Mouse (Mus musculus) embryonic facial prominence, embryonic 15.5 days (tissue): Measurements from ENCODE around the gene Disp3. TPM values are rescaled to one million over a fixed set of nuclear protein-coding genes. Genes with fewer than 3 reads are reported as not detected.

ENCODE experiments used
- ATAC-seq: fragments of 200-750 bp; cut with Nextera tagmentation; 2 replicates; pipeline ENCODE4 v1.8.0; 2017; ENCODE audit warnings: low read depth, moderate TSS enrichment; ENCODE audit not compliant: insufficient number of reproducible peaks, low FRiP score, low TSS enrichment
- H3K27ac ChIP-seq: fragments of 300-500 bp; sonication (generic); replicated peaks from 2 replicates; pipeline ENCODE4 v1.5.1; 2015; ENCODE audit warnings: mild to moderate bottlenecking, inconsistent platforms
- H3K27me3 ChIP-seq: fragments of 300-500 bp; sonication (generic); 2 replicates; pipeline ENCODE4 v1.6.1; 2015; ENCODE audit warnings: inconsistent platforms
- H3K36me3 ChIP-seq: fragments of 300-500 bp; sonication (generic); 2 replicates; pipeline ENCODE4 v1.6.1; 2015; ENCODE audit warnings: mild to moderate bottlenecking, inconsistent platforms
- H3K4me1 ChIP-seq: fragments of 300-500 bp; sonication (generic); 2 replicates; pipeline ENCODE4 v1.6.1; 2015; ENCODE audit warnings: inconsistent platforms
- H3K4me2 ChIP-seq: fragments of 300-500 bp; sonication (generic); replicated peaks from 2 replicates; pipeline ENCODE4 v1.6.1; 2015; ENCODE audit warnings: mild to moderate bottlenecking, inconsistent platforms
- H3K4me3 ChIP-seq: fragments of 300-500 bp; sonication (generic); replicated peaks from 2 replicates; pipeline ENCODE4 v1.5.1; 2015; ENCODE audit warnings: mild to moderate bottlenecking, inconsistent platforms
- H3K9ac ChIP-seq: fragments of 300-500 bp; sonication (generic); 2 replicates; pipeline ENCODE4 v1.6.1; 2015; ENCODE audit warnings: inconsistent platforms
- H3K9me3 ChIP-seq: fragments of 300-500 bp; sonication (generic); replicated peaks from 2 replicates; pipeline ENCODE4 v1.6.1; 2016; ENCODE audit warnings: inconsistent platforms
- WGBS: fragments of 180-500 bp; shearing (Covaris S2); methylation state at CpG from one replicate; pipeline ENCODE4 v1.1.7; 2015; 5-methylcytosine and 5-hydroxymethylcytosine counted together
- polyA plus RNA-seq: library from polyadenylated mRNA; unstranded; fragments of >200 nt; fragmentation: Nextera tagmentation; extraction: Ambion mirVana; gene quantifications from 2 replicates; pipeline ENCODE4 v1.2.1, GENCODE M21; 2015

Gene Disp3
- polyA plus RNA-seq, 1 experiment from 2014 or later = 0.40 TPM

GRCm38 (mm10) chr4:148288055-148288549 lies 337 bp upstream of the Disp3 start:
- H3K9ac ChIP-seq = no peak overlapping the region
- H3K4me1 ChIP-seq = peaks cover 16% of the 10 kb centered on the region
- H3K36me3 ChIP-seq = no peaks in the 10 kb centered on the region
- H3K9me3 ChIP-seq = no peaks in the 10 kb centered on the region
- ATAC-seq = no peak; the same call in 1 of the 2 replicates
- H3K27me3 ChIP-seq = peaks cover 52% of the 10 kb centered on the region
- H3K4me2 ChIP-seq = peak overlapping the region; percentile 75
- WGBS = 3% methylated on average over 32 of the region's 32 CpGs
- H3K4me3 ChIP-seq = peak overlapping the region; percentile 37
- no peak overlapping the region for H3K27ac ChIP-seq

GRCm38 (mm10) chr4:148287041-148287440 lies 724 bp downstream of the Disp3 start:
- H3K4me1 ChIP-seq = peaks cover 16% of the 10 kb centered on the region
- peaks cover 52% of the 10 kb centered on the region for H3K27me3 ChIP-seq
- H3K4me2 ChIP-seq = peak overlapping the region; percentile 75
- H3K27ac ChIP-seq = no peak overlapping the region
- H3K36me3 ChIP-seq = no peaks in the 10 kb centered on the region
- ATAC-seq = no peak
- no peak overlapping the region for H3K9ac ChIP-seq
- H3K9me3 ChIP-seq = no peaks in the 10 kb centered on the region
- 1% methylated on average over 20 of the region's 20 CpGs for WGBS
- peak overlapping the region; percentile 37 for H3K4me3 ChIP-seq

GRCm38 (mm10) chr4:148286226-148287031 lies 1.3 kb downstream of the Disp3 start:
- no peak overlapping the region for H3K27ac ChIP-seq
- no peaks in the 10 kb centered on the region for H3K9me3 ChIP-seq
- H3K27me3 ChIP-seq = peaks cover 52% of the 10 kb centered on the region
- no peak overlapping the region for H3K9ac ChIP-seq
- WGBS = 17% methylated on average over 22 of the region's 22 CpGs
- no peak for ATAC-seq
- H3K4me1 ChIP-seq = peaks cover 16% of the 10 kb centered on the region
- no peak overlapping the region for H3K4me3 ChIP-seq
- no peaks in the 10 kb centered on the region for H3K36me3 ChIP-seq
- H3K4me2 ChIP-seq = no peak overlapping the region

GRCm38 (mm10) chr4:148284219-148284618 lies 3.5 kb downstream of the Disp3 start:
- Histone ChIP-seq H3K4me2 (no peak overlapping the region), H3K9me3 (no peaks in the 10 kb centered on the region), H3K27ac (no peak overlapping the region), H3K27me3 (peaks cover 51% of the 10 kb centered on the region), H3K36me3 (no peaks in the 10 kb centered on the region), H3K9ac (no peak overlapping the region), H3K4me1 (peaks cover 16% of the 10 kb centered on the region), H3K4me3 (no peak overlapping the region)
- 22% methylated on average over 13 of the region's 13 CpGs for WGBS
- no peak for ATAC-seq

GRCm38 (mm10) chr4:148276816-148277491 lies 10.8 kb downstream of the Disp3 start:
- Histone ChIP-seq H3K36me3 (no peaks in the 10 kb centered on the region), H3K27ac (no peak overlapping the region), H3K9me3 (no peaks in the 10 kb centered on the region), H3K9ac (no peak overlapping the region), H3K4me2 (no peak overlapping the region), H3K4me3 (no peak overlapping the region), H3K27me3 (peaks cover 35% of the 10 kb centered on the region), H3K4me1 (peaks cover 2% of the 10 kb centered on the region; the same call in 1 of the 2 replicates)
- 28% methylated on average over 4 of the region's 4 CpGs for WGBS
- ATAC-seq = no peak

- Histone ChIP-seq H3K4me3 (no peak overlapping the region), H3K9me3 (no peaks in the 10 kb centered on the region), H3K9ac (no peak overlapping the region), H3K4me2 (no peak overlapping the region), H3K4me1 (peaks cover 6% of the 10 kb centered on the region; the same call in 1 of the 2 replicates), H3K27ac (no peak overlapping the region), H3K36me3 (no peaks in the 10 kb centered on the region), H3K27me3 (peaks cover 58% of the 10 kb centered on the region)
- ATAC-seq = no peak
- WGBS = 68% methylated on average over 3 of the region's 3 CpGs
Measured at GRCm38 (mm10) chr4:148274671-148275070, 13.1 kb downstream of the Disp3 start.

GRCm38 (mm10) chr4:148273229-148273628 lies 14.5 kb downstream of the Disp3 start:
- Histone ChIP-seq H3K36me3 (no peaks in the 10 kb centered on the region), H3K9me3 (no peaks in the 10 kb centered on the region), H3K4me2 (no peak overlapping the region), H3K9ac (no peak overlapping the region), H3K4me3 (no peak overlapping the region), H3K4me1 (peaks cover 6% of the 10 kb centered on the region; the same call in 1 of the 2 replicates), H3K27ac (no peak overlapping the region), H3K27me3 (peaks cover 60% of the 10 kb centered on the region)
- WGBS = 19% methylated on average over 2 of the region's 2 CpGs
- ATAC-seq = no peak

GRCm38 (mm10) chr4:148271656-148272055 lies 16.1 kb downstream of the Disp3 start:
- H3K4me3 ChIP-seq = 0 out of 2 replicates have a peak overlapping the region, but pooled peaks have one; percentile 7
- no peaks in the 10 kb centered on the region for H3K36me3 ChIP-seq
- peaks cover 6% of the 10 kb centered on the region; the same call in 1 of the 2 replicates for H3K4me1 ChIP-seq
- peaks cover 51% of the 10 kb centered on the region for H3K27me3 ChIP-seq
- WGBS = 12% methylated on average over 39 of the region's 39 CpGs
- no peak overlapping the region; the same call in 1 of the 2 replicates for H3K4me2 ChIP-seq
- H3K9ac ChIP-seq = no peak overlapping the region
- ATAC-seq = no peak
- no peak overlapping the region for H3K27ac ChIP-seq
- H3K9me3 ChIP-seq = no peaks in the 10 kb centered on the region

GRCm38 (mm10) chr4:148266973-148267507 lies 20.7 kb downstream of the Disp3 start:
- Histone ChIP-seq H3K36me3 (no peaks in the 10 kb centered on the region), H3K9ac (no peak overlapping the region), H3K4me1 (peaks cover 5% of the 10 kb centered on the region; the same call in 1 of the 2 replicates), H3K4me2 (no peak overlapping the region), H3K4me3 (no peak overlapping the region), H3K9me3 (no peaks in the 10 kb centered on the region), H3K27ac (no peak overlapping the region), H3K27me3 (peaks cover 26% of the 10 kb centered on the region)
- 84% methylated on average over 6 of the region's 6 CpGs for WGBS
- ATAC-seq = no peak

GRCm38 (mm10) chr4:148259941-148260340 lies 27.8 kb downstream of the Disp3 start:
- Histone ChIP-seq H3K27ac (no peak overlapping the region), H3K36me3 (no peaks in the 10 kb centered on the region), H3K4me3 (no peak overlapping the region), H3K27me3 (no peaks in the 10 kb centered on the region), H3K9me3 (no peaks in the 10 kb centered on the region), H3K9ac (no peak overlapping the region), H3K4me2 (no peak overlapping the region), H3K4me1 (no peaks in the 10 kb centered on the region)
- WGBS = 89% methylated on average over 4 of the region's 4 CpGs
- no peak for ATAC-seq

- Histone ChIP-seq H3K4me1 (no peaks in the 10 kb centered on the region), H3K4me3 (no peak overlapping the region), H3K4me2 (no peak overlapping the region), H3K36me3 (no peaks in the 10 kb centered on the region), H3K9me3 (no peaks in the 10 kb centered on the region), H3K27ac (no peak overlapping the region), H3K27me3 (no peaks in the 10 kb centered on the region), H3K9ac (no peak overlapping the region)
- no peak for ATAC-seq
- WGBS = 42% methylated on average over 10 of the region's 10 CpGs
Measured at GRCm38 (mm10) chr4:148249341-148249740, 38.4 kb downstream of the Disp3 start.
